Mouse (Mus musculus) mature B cell (primary cell): ENCODE data around the gene Actr3b.
"Not testable (repeated sequence)": the region's sequence is repeated elsewhere in the genome, so short reads cannot be mapped to it uniquely, and the experiment has no call there.

Source experiments
- in situ Hi-C: fragments of 300-500 bp; cut with MboI; formaldehyde crosslinking; loops from 2 replicates; pipeline ENCODE4 v1.14.3; 2019

Actr3b gene

GRCm38 (mm10) chr5:25773921-25774790, 14.4 kb downstream of the Actr3b start:
- in situ Hi-C loops, result no loop called here

- in situ Hi-C loops, result no loop called here
Measured at GRCm38 (mm10) chr5:25791570-25791969, 31.8 kb downstream of the Actr3b start.

- in situ Hi-C loops, result no loop called here
Measured at GRCm38 (mm10) chr5:25797776-25798175, 38.0 kb downstream of the Actr3b start.

GRCm38 (mm10) chr5:25800929-25801328, 41.1 kb downstream of the Actr3b start:
- in situ Hi-C loops, result no loop called here

GRCm38 (mm10) chr5:25801744-25802143, 41.9 kb downstream of the Actr3b start:
- in situ Hi-C loops, result no loop called here

- in situ Hi-C loops, result no loop called here
Measured at GRCm38 (mm10) chr5:25804569-25804968, 44.8 kb downstream of the Actr3b start.

- in situ Hi-C loops, result no loop called here
Measured at GRCm38 (mm10) chr5:25812922-25813321, 53.1 kb downstream of the Actr3b start.

- in situ Hi-C loops, result no loop called here
Measured at GRCm38 (mm10) chr5:25829308-25830094, 69.7 kb downstream of the Actr3b start.

GRCm38 (mm10) chr5:25830802-25831201, 71.0 kb downstream of the Actr3b start:
- in situ Hi-C loops, result no loop called here

GRCm38 (mm10) chr5:25831624-25832023, 71.8 kb downstream of the Actr3b start:
- in situ Hi-C loops, result no loop called here

- in situ Hi-C loops, result no loop called here
Measured at GRCm38 (mm10) chr5:25839400-25839799, 79.6 kb downstream of the Actr3b start.

- in situ Hi-C loops, result no loop called here
Measured at GRCm38 (mm10) chr5:25846558-25846957, 86.8 kb downstream of the Actr3b start.

GRCm38 (mm10) chr5:25847154-25847553, 87.4 kb downstream of the Actr3b start:
- in situ Hi-C loops, result no loop called here

- in situ Hi-C loops, result no loop called here
Measured at GRCm38 (mm10) chr5:25848058-25848457, 88.3 kb downstream of the Actr3b start.

GRCm38 (mm10) chr5:25866201-25866600, 106.4 kb downstream of the Actr3b start:
- in situ Hi-C loops, result no loop called here

- in situ Hi-C loops, result no loop called here
Measured at GRCm38 (mm10) chr5:25869880-25870279, 110.1 kb downstream of the Actr3b start.

- in situ Hi-C loops, result no loop called here
Measured at GRCm38 (mm10) chr5:25870632-25871031, 110.8 kb downstream of the Actr3b start.

- in situ Hi-C loops, result no loop called here
Measured at GRCm38 (mm10) chr5:25871342-25872023, 111.7 kb downstream of the Actr3b start.

- in situ Hi-C loops, result no loop called here
Measured at GRCm38 (mm10) chr5:25873046-25873445, 113.2 kb downstream of the Actr3b start.

GRCm38 (mm10) chr5:25875927-25876326, 116.1 kb downstream of the Actr3b start:
- in situ Hi-C loops, result not testable (repeated sequence)

- in situ Hi-C loops, result no loop called here
Measured at GRCm38 (mm10) chr5:25877281-25877680, 117.5 kb downstream of the Actr3b start.

GRCm38 (mm10) chr5:25877996-25878395, 118.2 kb downstream of the Actr3b start:
- in situ Hi-C loops, result no loop called here
